Mouse (Mus musculus): ENCODE results near the gene Dagla. TPM values are rescaled to one million over a fixed set of nuclear protein-coding genes. Genes with fewer than 3 reads are reported as not detected.

Dagla gene
- total RNA-seq (2023; ENCODE audit: inconsistent age) = 0.10 TPM in 1 of 4 replicates, not detected in the others

GRCm38 (mm10) chr19:10304810-10305544 is at the start of gene Dagla:
Gene Dagla, minus strand, starts transcription at chr19:10304877.

GRCm38 (mm10) chr19:10240654-10241305 is 63.9 kb downstream of the Dagla start, which contains the start of gene Myrf:
Gene Myrf, minus strand, starts transcription at chr19:10240748.

DNA sequence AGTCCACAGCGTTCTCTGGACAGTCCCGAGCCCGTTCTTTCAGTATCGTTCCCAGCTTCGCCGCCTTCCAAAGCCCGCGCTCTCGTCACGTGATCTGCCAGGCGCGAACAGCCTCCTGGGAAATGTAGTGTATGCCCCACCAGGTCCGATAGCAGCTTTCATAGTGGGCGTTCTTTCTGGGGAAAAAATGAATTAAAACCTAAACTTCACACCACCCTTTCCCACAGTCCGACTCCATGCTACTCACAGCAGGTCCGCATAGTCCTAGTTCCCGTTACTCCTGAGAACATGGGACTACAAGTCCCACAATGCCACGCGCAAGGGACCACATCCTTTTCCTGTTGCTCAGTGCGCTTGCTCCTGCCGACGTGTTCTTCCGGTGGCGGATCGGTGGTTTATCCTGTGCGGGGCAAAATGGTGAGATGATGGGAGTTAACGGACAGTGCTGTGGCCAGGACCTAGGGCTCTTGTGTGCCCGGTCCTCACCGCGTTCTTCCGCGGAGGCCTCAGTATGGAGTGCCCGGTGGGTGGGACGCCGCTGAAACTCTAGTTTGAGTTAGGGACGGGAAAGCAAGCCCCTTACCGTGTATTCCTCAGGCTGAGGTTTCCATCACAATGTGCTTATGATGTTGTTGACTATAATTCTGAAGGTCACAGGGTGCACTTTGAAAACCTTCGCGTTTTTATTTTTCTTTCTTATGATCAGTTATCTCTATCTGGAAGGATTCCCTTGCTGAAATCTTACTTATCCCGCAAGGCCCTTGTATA is 100.6 kb downstream of the Dagla start, which contains the start of the genes Tmem258 and Fen1:
Gene Tmem258 (plus strand): TSS at position 167 of the 768 bp plus-strand sequence.
Gene Fen1 (minus strand): TSS at position 322 of the 768 bp plus-strand sequence.

Other genes starting within 250 kb of the Dagla start
- gene Fads2, start 203.1 kb downstream of the Dagla start, total RNA-seq (2023; ENCODE audit: inconsistent age) = 0.51 to 1.4 TPM (median 0.86 TPM) in 4 replicates
- gene Fads1, start 122.0 kb downstream of the Dagla start, total RNA-seq (2023; ENCODE audit: inconsistent age) = 3.8 to 6.3 TPM (median 4.6 TPM) in 4 replicates
- 92.7 to 120 TPM (median 101 TPM) in 4 replicates for gene Tmem258, start 100.9 kb downstream of the Dagla start, total RNA-seq (2023; ENCODE audit: inconsistent age)
- 26.0 to 35.4 TPM (median 32.3 TPM) in 4 replicates for gene Fen1, start 100.7 kb downstream of the Dagla start, total RNA-seq (2023; ENCODE audit: inconsistent age)
- 0.13 to 0.18 TPM (median 0.16 TPM) in 3 of 4 replicates, not detected in the other for gene Myrf, start 64.1 kb downstream of the Dagla start, total RNA-seq (2023; ENCODE audit: inconsistent age)
- not detected in 4 replicates for gene Syt7, start 84.2 kb upstream of the Dagla start, total RNA-seq (2023; ENCODE audit: inconsistent age)
- 1.1 to 2.5 TPM (median 1.8 TPM) in 4 replicates for gene Lrrc10b, start 152.6 kb upstream of the Dagla start, total RNA-seq (2023; ENCODE audit: inconsistent age)
- gene Ppp1r32, start 178.1 kb upstream of the Dagla start, total RNA-seq (2023; ENCODE audit: inconsistent age) = 4.1 to 7.8 TPM (median 5.2 TPM) in 4 replicates
- gene Cpsf7, start 220.4 kb upstream of the Dagla start, total RNA-seq (2023; ENCODE audit: inconsistent age) = 168 to 172 TPM (median 169 TPM) in 4 replicates
- 65.2 to 74.0 TPM (median 71.5 TPM) in 4 replicates for gene Sdhaf2, start 221.3 kb upstream of the Dagla start, total RNA-seq (2023; ENCODE audit: inconsistent age)

Measured in B cell, adult (primary cell).